Mouse (Mus musculus): ENCODE results near the gene Bri3bp. TPM values are rescaled to one million over a fixed set of nuclear protein-coding genes. Genes with fewer than 3 reads are reported as not detected.

Bri3bp gene
- total and polyA plus RNA-seq, 2 experiments from 2014 or later, result 27.8 to 65.8 TPM

DNA sequence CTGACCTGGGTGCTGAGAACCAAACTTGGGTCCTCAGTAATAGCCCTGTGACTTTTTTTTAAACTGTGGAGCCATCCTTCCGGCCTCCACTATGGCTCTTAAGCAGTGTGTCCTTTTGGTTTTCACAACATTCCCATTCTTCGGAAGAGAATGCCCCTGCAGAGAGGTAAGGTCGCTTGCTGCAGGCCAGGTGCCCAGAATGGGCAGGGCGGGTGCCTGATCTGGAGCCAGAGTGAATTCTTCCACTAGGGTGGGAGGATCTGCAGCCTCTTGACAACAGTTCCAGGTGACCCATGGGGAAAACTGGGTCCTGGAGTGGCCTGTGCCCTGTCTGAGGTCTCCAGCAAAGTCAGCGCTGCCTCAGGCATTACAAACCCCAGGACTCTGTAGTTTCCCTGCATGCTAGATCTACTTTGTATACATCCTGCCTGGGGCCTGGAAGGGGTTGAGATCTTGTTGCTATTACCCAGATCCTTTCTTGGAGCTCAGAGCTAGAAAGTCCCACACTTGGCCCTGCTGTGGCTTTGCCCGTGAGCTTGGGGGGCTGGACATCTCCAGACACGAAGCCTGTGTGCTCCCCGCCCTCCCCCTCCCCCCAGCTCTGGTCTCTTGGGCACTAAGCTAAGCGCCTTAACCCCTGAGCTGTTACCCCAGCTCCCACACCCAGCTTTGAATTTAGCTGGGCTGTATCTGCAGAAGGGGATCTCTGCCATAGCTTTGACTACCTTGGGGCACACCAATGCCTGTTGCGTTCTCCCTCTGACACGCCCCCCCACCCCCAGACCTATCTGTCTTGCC is 39.3 kb downstream of the Bri3bp start:
- DNase-seq (ENCODE audit: low spot score), result no peak
- Histone ChIP-seq H3K4me1 (ENCODE audit: control insufficient read depth, insufficient read depth) (peaks cover 5% of the 10 kb centered on the region; the same call in 1 of the 2 replicates), H3K27me3 (ENCODE audit: control insufficient read depth, insufficient read depth, low read length) (no peaks in the 10 kb centered on the region), H3K9me3 (replicated peaks; ENCODE audit: control insufficient read depth, low read length) (no peaks in the 10 kb centered on the region), H3K36me3 (replicated peaks; ENCODE audit: control insufficient read depth, insufficient read depth, low read length) (peaks cover 9% of the 10 kb centered on the region; the same call in 1 of the 2 replicates), H3K9ac (replicated peaks; ENCODE audit: low read depth, low read length) (no peak overlapping the region), H3K4me2 (ENCODE audit: low read depth, low read length) (no peak overlapping the region), H3K27ac (ENCODE audit: low read depth) (no peak overlapping the region), H3K4me3 (ENCODE audit: low read depth, low read length) (no peak overlapping the region)
- TF ChIP-seq EP300 (IDR thresholded peaks at IDR 0.05; ENCODE audit: low read depth) (no peak), CTCF (IDR thresholded peaks at IDR 0.05; ENCODE audit: low read depth) (no peak)
- ATAC-seq (ENCODE audit: insufficient read depth, low read depth), result no peak
- whole genome bisulfite sequencing, result 79% methylated on average over 11 of the region's 11 CpGs

DNA sequence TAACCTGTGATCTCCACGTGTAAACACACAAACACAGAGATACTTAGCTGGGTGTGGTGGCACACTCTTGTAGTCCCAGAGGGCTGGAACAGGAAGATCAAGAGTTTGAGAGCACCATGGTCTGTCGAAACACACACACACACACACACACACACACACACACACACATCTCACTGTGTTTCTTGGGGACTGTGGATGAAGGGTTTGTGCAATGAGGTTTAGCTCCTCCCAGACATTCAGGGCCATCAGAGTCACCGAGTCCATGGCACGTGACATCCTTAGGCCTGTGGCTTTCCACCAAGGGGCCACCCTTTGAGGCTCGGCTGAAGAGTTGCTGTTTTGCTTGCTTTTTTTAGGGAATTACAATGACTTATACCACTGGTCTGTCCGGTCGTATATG is 41.1 kb downstream of the Bri3bp start:
- Histone ChIP-seq H3K9ac (replicated peaks; ENCODE audit: low read depth, low read length) (no peak overlapping the region), H3K4me3 (ENCODE audit: low read depth, low read length) (no peak overlapping the region), H3K4me2 (ENCODE audit: low read depth, low read length) (no peak overlapping the region), H3K27me3 (ENCODE audit: control insufficient read depth, insufficient read depth, low read length) (no peaks in the 10 kb centered on the region), H3K9me3 (replicated peaks; ENCODE audit: control insufficient read depth, low read length) (no peaks in the 10 kb centered on the region), H3K27ac (ENCODE audit: low read depth) (no peak overlapping the region), H3K4me1 (ENCODE audit: control insufficient read depth, insufficient read depth) (no peaks in the 10 kb centered on the region), H3K36me3 (replicated peaks; ENCODE audit: control insufficient read depth, insufficient read depth, low read length) (peaks cover 9% of the 10 kb centered on the region; the same call in 1 of the 2 replicates)
- WGBS, result 86% methylated on average over 7 of the region's 7 CpGs
- TF ChIP-seq EP300 (IDR thresholded peaks at IDR 0.05; ENCODE audit: low read depth), result no peak
- TF ChIP-seq CTCF (IDR thresholded peaks at IDR 0.05; ENCODE audit: low read depth), result no peak
- ATAC-seq (ENCODE audit: insufficient read depth, low read depth), result no peak
- no peak for DNase-seq (ENCODE audit: low spot score)

DNA sequence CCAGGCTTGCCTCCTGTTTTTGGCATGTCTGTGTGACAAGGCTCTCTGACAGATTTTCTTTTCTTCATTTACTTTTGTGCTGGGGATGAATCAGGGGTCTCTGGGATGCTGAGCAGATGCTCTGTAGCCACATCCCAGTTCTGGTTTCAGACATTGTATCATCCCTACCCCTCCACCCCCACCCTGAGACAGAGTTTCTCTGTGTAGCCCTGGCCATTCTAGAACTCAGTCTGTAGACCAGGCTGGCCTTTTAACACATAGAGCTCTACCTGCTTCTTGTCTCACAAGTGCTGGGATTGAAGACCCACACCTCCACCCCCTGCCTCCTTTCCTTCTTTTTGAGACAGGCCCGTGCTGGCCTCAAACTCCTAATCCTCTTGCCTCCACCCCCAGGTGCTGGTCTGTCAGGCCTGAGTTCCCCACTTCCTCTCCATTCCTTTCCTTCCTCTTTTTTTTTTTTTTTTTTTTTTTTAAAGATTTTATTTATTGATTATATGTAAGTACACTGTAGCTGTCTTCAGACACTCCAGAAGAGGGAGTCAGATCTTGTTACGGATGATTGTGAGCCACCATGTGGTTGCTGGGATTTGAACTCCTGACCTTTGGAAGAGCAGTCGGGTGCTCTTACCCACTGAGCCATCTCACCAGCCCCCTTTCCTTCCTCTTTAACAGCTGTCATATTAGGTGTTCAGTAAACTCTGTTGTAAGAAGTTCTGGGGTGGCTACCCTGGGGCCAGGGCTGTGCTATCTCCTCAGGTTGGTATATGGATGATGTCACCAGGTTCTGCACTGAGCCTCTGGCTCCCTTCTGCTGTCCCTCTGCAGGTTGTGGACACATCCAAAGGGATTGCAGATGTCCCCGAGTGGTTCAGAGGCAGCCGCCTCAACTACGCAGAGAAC is 42.6 kb downstream of the Bri3bp start:
- Histone ChIP-seq H3K4me3 (ENCODE audit: low read depth, low read length) (no peak overlapping the region), H3K9me3 (replicated peaks; ENCODE audit: control insufficient read depth, low read length) (no peaks in the 10 kb centered on the region), H3K4me2 (ENCODE audit: low read depth, low read length) (no peak overlapping the region), H3K36me3 (replicated peaks; ENCODE audit: control insufficient read depth, insufficient read depth, low read length) (peaks cover 9% of the 10 kb centered on the region), H3K4me1 (ENCODE audit: control insufficient read depth, insufficient read depth) (no peaks in the 10 kb centered on the region), H3K9ac (replicated peaks; ENCODE audit: low read depth, low read length) (no peak overlapping the region), H3K27me3 (ENCODE audit: control insufficient read depth, insufficient read depth, low read length) (no peaks in the 10 kb centered on the region), H3K27ac (ENCODE audit: low read depth) (no peak overlapping the region)
- ATAC-seq (ENCODE audit: insufficient read depth, low read depth) (no peak), DNase-seq (ENCODE audit: low spot score) (no peak)
- 79% methylated on average over 5 of the region's 6 CpGs for WGBS
- TF ChIP-seq EP300 (IDR thresholded peaks at IDR 0.05; ENCODE audit: low read depth), result no peak
- TF ChIP-seq CTCF (IDR thresholded peaks at IDR 0.05; ENCODE audit: low read depth), result no peak

DNA sequence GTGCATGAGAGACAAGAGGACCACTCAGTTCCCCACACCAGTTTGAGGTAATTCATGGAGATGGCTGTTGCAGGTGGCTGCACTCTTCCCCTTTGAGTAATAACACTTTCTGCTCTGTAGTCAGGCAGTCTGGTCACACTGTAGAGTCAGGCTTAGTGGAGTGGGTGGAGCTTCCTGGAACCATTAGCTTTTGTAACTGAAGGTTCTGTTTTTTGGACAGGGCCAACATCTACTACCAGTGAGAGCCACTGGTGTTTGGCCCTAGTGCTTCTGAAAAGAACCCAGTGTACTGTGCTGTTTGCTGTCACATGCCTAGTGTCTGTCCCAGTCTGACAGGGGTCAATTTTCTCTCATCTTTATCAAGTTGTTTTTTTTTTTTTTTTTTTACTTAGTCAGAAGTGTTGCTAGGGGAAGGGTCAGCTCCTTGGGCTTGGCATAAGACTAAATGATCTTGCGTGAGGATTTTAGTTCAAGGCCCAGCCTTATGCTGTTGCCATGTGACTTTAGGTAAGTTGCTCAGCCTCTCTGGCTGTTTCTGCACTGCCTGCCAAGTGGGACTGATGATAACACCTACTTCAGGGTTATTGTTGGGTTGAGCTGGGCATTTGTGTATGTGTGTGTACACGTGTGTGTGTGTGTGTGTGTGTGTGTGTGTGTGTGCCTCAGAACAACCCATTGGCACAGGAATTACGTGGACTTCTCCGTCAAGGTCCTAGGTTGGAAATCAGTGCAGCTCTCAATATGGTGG is 43.8 kb downstream of the Bri3bp start:
- no peak overlapping the region for H3K4me3 ChIP-seq (ENCODE audit: low read depth, low read length)
- no peaks in the 10 kb centered on the region for H3K9me3 ChIP-seq (replicated peaks; ENCODE audit: control insufficient read depth, low read length)
- H3K27ac ChIP-seq (ENCODE audit: low read depth), result no peak overlapping the region
- no peak for TF ChIP-seq CTCF (IDR thresholded peaks at IDR 0.05; ENCODE audit: low read depth)
- TF ChIP-seq EP300 (IDR thresholded peaks at IDR 0.05; ENCODE audit: low read depth), result no peak
- no peak overlapping the region for H3K4me2 ChIP-seq (ENCODE audit: low read depth, low read length)
- DNase-seq (ENCODE audit: low spot score), result no peak
- peaks cover 9% of the 10 kb centered on the region for H3K36me3 ChIP-seq (replicated peaks; ENCODE audit: control insufficient read depth, insufficient read depth, low read length)
- H3K4me1 ChIP-seq (ENCODE audit: control insufficient read depth, insufficient read depth), result no peaks in the 10 kb centered on the region
- no peak for ATAC-seq (ENCODE audit: insufficient read depth, low read depth)
- WGBS, result 79% methylated on average over 4 of the region's 4 CpGs
- no peak overlapping the region for H3K9ac ChIP-seq (replicated peaks; ENCODE audit: low read depth, low read length)
- H3K27me3 ChIP-seq (ENCODE audit: control insufficient read depth, insufficient read depth, low read length), result no peaks in the 10 kb centered on the region

DNA sequence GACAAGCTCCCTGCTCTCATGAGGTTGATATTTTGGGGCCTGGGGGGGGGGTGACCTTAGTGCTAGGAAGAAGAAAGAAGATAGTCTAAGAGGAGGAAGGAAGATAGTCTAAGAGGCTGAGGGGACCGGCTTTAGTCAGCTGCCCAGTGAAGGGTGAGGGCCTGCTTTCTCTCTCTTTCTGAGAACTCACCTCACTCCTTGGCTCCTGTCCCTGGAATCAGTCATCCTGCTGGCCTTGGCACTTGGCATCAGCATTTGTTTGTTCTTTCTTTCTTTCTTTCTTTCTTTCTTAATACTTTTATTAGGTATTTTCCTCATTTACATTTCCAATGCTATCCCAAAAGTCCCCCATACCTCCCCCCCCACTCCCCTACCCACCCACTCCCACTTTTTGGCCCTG is 44.7 kb downstream of the Bri3bp start:
- TF ChIP-seq EP300 (IDR thresholded peaks at IDR 0.05; ENCODE audit: low read depth), result no peak
- no peak for TF ChIP-seq CTCF (IDR thresholded peaks at IDR 0.05; ENCODE audit: low read depth)
- Histone ChIP-seq H3K9ac (replicated peaks; ENCODE audit: low read depth, low read length) (no peak overlapping the region), H3K4me1 (ENCODE audit: control insufficient read depth, insufficient read depth) (no peaks in the 10 kb centered on the region), H3K36me3 (replicated peaks; ENCODE audit: control insufficient read depth, insufficient read depth, low read length) (peaks cover 9% of the 10 kb centered on the region), H3K4me2 (ENCODE audit: low read depth, low read length) (no peak overlapping the region), H3K27me3 (ENCODE audit: control insufficient read depth, insufficient read depth, low read length) (no peaks in the 10 kb centered on the region), H3K4me3 (ENCODE audit: low read depth, low read length) (no peak overlapping the region), H3K27ac (ENCODE audit: low read depth) (no peak overlapping the region), H3K9me3 (replicated peaks; ENCODE audit: control insufficient read depth, low read length) (no peaks in the 10 kb centered on the region)
- ATAC-seq (ENCODE audit: insufficient read depth, low read depth), result no peak
- 57% methylated on average over 1 of the region's 1 CpGs for whole genome bisulfite sequencing
- DNase-seq (ENCODE audit: low spot score), result no peak
